Mouse (Mus musculus) C2C12 (cell line): ENCODE data around the gene Tspan9.

Experiments used
- CTCF ChIP-seq: IDR thresholded peaks from one replicate; pipeline ENCODE4 v1.5.1; 2011; ENCODE audit not compliant: control insufficient read depth, insufficient read depth, insufficient read length
- FOSL1 ChIP-seq: IDR thresholded peaks from one replicate; pipeline ENCODE4 v1.8.0; 2011; ENCODE audit warnings: mild to moderate bottlenecking, low read length; ENCODE audit not compliant: poor library complexity, insufficient read depth, severe bottlenecking
- MAX ChIP-seq: IDR thresholded peaks from one replicate; pipeline ENCODE4 v1.6.1; 2011; ENCODE audit warnings: mild to moderate bottlenecking, control low read depth
- MYOD1 ChIP-seq: IDR thresholded peaks from one replicate; pipeline ENCODE4 v1.6.1; 2011; ENCODE audit warnings: low read depth; ENCODE audit not compliant: control insufficient read depth, insufficient read length
- MYOG ChIP-seq: IDR thresholded peaks from one replicate; pipeline ENCODE4 v1.6.1; 2011; ENCODE audit not compliant: control insufficient read depth, insufficient read length; ENCODE audit errors: extremely low read depth
- USF1 ChIP-seq: IDR thresholded peaks from one replicate; pipeline ENCODE4 v1.6.1; 2011; ENCODE audit warnings: low read depth, mild to moderate bottlenecking, control low read depth, moderate library complexity

- no peak for TF ChIP-seq CTCF
- TF ChIP-seq MYOG, result no peak
- TF ChIP-seq MAX, result no peak
- no peak for TF ChIP-seq MYOD1
- TF ChIP-seq USF1, result no peak
- no peak for TF ChIP-seq FOSL1
Observed at GRCm38 (mm10) chr6:128156476-128156875, 13.1 kb upstream of the Tspan9 start.
